Mouse (Mus musculus): ENCODE results near the gene Scel. TPM values are rescaled to one million over a fixed set of nuclear protein-coding genes. Genes with fewer than 3 reads are reported as not detected.

The Scel gene
- polyA plus RNA-seq, 1 experiment from 2014 or later = 0.10 TPM

DNA sequence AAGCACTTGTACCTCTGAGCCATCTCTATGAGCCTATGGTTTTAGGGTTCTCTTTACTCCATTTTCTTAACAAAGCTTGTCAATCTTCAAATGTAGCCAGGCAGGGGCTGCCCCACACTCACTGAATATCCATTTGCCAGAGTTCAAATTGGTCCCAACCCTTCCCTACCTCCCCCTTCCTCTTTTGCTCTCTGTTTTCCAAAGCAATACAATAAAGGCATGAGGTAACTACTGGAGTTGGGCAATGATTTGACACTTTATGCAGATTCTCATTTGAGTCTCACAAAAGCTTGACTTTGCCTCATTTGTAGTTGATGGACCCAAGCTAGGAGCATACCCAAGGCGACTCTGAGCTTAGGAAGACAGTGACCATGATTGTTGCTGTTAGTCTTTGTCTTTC lies 13.1 kb downstream of the Scel start:
- H3K4me2 ChIP-seq = no peak overlapping the region
- 100% methylated on average over 1 of the region's 1 CpGs for WGBS

DNA sequence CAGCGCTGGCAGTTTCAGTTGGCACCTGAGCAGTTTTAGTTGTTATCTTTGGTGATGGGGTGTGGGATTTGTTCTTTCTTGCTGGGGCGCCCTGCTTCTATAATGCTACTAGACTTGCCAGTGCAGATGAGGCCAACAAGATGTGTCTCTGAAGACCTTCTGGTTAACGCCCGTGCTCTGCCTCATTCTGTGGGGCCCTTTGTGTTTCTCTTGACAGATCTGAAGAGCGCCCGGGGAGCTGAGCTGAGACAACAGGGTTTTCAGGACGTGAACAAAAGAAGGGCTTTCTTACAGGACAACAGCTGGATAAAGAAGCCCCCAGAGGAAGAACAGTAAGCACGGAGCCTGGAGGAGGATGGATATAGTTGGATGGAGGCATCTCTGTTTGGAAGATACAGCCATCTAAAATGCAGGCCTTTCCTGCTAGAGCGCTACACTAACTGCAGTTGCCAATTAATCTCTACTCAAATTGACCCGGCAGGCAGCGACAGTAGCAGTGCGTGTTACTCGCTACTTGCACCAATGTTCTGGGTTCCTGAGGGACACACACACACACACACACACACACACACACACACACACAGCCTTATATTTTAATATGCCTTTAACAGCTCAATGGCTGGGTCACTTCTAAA lies 16.7 kb downstream of the Scel start:
- Histone ChIP-seq H3K4me2 (no peak overlapping the region), H3K27ac (no peak overlapping the region), H3K9ac (no peak overlapping the region), H3K27me3 (no peaks in the 10 kb centered on the region), H3K4me1 (peaks cover 5% of the 10 kb centered on the region), H3K36me3 (ENCODE audit: poor library complexity, severe bottlenecking) (no peaks in the 10 kb centered on the region), H3K4me3 (no peak overlapping the region), H3K9me3 (replicated peaks) (peaks cover 5% of the 10 kb centered on the region)
- 22% methylated on average over 13 of the region's 13 CpGs for WGBS
- no peak for ATAC-seq

More for the DNA sequence above, 13.1 kb downstream of the Scel start:
- no peak overlapping the region for H3K27ac ChIP-seq
- ATAC-seq = no peak
- no peaks in the 10 kb centered on the region for H3K27me3 ChIP-seq
- no peaks in the 10 kb centered on the region for H3K36me3 ChIP-seq (ENCODE audit: poor library complexity, severe bottlenecking)
- no peak overlapping the region for H3K4me3 ChIP-seq
- peaks cover 5% of the 10 kb centered on the region for H3K9me3 ChIP-seq (replicated peaks)
- H3K9ac ChIP-seq = no peak overlapping the region
- H3K4me1 ChIP-seq = peaks cover 5% of the 10 kb centered on the region

DNA sequence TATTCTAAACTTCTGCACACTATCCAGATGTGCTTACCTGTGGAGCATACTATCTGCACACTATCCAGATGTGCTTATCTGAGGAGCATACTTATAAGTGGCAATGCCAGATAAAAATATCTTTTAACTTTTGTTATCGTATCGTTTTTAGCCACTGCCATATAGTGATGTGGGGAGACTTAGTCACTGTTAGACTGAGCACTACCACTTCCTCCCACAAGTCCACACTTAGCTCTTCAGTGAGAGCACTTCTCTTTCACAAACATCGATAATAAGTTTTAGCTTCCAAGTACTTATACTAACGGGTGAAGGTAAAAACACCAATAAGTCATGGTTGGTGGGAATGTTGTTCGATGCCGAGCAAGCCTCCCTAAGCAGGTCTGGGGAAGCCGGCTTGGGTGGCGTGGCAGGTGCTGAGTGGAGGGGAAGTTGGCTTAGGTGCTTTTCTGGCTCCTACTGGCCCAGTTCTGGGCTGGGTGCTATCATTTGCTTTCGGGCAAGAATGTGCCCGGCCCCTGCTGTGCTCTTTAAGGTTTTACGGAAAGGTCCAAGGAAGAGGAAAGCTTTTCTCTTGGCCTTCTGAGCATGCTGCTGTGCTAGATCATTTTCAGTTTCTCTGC lies 18.7 kb downstream of the Scel start:
- H3K4me2 ChIP-seq = no peak overlapping the region
- H3K4me1 ChIP-seq = peaks cover 5% of the 10 kb centered on the region
- no peaks in the 10 kb centered on the region for H3K36me3 ChIP-seq (ENCODE audit: poor library complexity, severe bottlenecking)
- 94% methylated on average over 11 of the region's 11 CpGs for WGBS
- no peak overlapping the region for H3K9ac ChIP-seq
- ATAC-seq = no peak
- H3K27me3 ChIP-seq = no peaks in the 10 kb centered on the region
- peaks cover 5% of the 10 kb centered on the region for H3K9me3 ChIP-seq (replicated peaks)
- H3K27ac ChIP-seq = no peak overlapping the region
- H3K4me3 ChIP-seq = no peak overlapping the region

DNA sequence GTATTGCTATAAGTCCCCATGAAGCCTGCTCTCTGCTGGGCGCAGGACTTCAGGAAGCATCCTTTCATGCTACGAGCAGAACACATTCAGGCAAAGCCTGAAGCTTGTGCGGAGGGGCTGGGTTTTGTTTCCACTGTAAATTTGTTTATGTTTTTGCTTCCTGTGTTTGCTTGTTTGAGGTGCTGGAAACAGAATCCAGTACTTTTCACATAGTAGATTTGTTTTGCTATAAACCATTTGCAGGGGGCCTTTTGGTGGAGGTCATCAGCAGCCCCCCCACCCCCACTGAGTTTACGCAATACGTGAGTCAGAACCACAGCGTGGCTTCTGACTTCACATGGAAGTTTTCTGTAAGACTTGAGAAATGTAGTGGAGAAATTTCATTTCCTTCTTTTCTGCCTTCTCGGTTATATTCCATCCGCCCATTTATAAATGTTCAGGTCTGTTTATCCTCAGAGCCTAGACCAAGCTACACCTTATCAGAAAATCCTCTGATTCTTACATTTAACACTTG lies 22.4 kb downstream of the Scel start:
- Histone ChIP-seq H3K9ac (no peak overlapping the region), H3K27ac (no peak overlapping the region), H3K27me3 (no peaks in the 10 kb centered on the region), H3K9me3 (replicated peaks) (no peaks in the 10 kb centered on the region), H3K4me3 (no peak overlapping the region), H3K4me1 (no peaks in the 10 kb centered on the region), H3K36me3 (ENCODE audit: poor library complexity, severe bottlenecking) (no peaks in the 10 kb centered on the region), H3K4me2 (no peak overlapping the region)
- no peak for ATAC-seq
- WGBS = 84% methylated on average over 8 of the region's 8 CpGs

DNA sequence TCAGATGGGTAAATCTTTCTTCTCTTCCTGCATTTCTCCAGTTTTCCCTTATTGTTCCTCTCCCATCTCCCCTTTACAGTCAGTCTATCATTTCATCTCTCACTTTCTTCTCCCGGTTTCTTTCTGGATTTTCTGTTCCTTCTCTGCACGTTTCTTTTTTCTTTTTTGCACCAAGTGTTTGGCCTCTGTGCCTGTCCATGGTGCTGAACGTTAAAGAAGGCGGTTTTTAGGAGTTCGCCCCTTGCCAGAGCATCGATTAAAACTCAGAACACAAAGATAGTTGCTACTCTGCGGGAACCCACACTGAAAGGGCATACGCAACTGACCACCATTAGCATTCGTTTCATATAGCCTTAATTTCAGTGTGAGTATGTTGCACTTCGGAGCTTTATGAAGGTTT lies 23.2 kb downstream of the Scel start:
- 40% methylated on average over 10 of the region's 10 CpGs for whole genome bisulfite sequencing
- Histone ChIP-seq H3K9ac (no peak overlapping the region), H3K4me3 (no peak overlapping the region), H3K9me3 (replicated peaks) (no peaks in the 10 kb centered on the region), H3K4me1 (no peaks in the 10 kb centered on the region), H3K4me2 (no peak overlapping the region), H3K27me3 (no peaks in the 10 kb centered on the region), H3K36me3 (ENCODE audit: poor library complexity, severe bottlenecking) (no peaks in the 10 kb centered on the region), H3K27ac (no peak overlapping the region)
- no peak for ATAC-seq

DNA sequence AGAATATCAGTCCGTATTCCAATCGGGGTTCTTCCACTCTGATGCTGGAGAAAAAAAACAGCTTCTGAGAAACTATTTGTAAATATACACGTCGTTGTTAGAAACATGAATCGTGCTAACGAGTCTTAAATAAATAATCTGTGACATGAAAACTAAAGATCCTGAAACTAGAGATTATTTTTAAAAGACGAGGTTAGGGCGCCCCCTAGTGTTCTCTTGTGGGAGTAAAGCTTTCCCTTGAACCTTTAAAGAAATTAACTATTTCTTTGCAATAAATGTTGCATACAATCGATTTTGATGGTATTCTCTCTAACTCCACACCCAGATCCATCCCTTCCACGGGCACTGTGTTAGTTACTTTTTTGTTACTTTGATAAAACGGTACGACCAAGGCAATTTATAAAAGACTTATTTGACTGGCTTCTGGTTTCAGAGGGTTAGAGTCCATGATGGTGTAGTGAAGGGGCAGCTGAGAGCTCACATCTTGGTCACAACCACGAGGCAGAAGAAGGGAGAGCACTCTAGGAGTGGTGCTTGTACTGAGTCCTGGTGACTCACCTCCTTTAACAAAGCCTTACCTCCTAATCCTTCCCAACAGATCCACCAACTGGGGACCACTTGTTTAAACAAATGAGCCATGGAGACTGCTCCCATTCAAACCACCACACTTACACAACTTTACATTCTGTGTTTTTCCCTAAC lies 24.4 kb downstream of the Scel start:
- peak; percentile 69; the same call in 1 of the 2 replicates for ATAC-seq
- H3K9ac ChIP-seq = no peak overlapping the region
- no peaks in the 10 kb centered on the region for H3K36me3 ChIP-seq (ENCODE audit: poor library complexity, severe bottlenecking)
- no peak overlapping the region for H3K4me3 ChIP-seq
- no peaks in the 10 kb centered on the region for H3K9me3 ChIP-seq (replicated peaks)
- no peak overlapping the region; the same call in 1 of the 2 replicates for H3K4me2 ChIP-seq
- 17% methylated on average over 13 of the region's 13 CpGs for WGBS
- no peaks in the 10 kb centered on the region for H3K4me1 ChIP-seq
- H3K27me3 ChIP-seq = no peaks in the 10 kb centered on the region
- H3K27ac ChIP-seq = no peak overlapping the region

DNA sequence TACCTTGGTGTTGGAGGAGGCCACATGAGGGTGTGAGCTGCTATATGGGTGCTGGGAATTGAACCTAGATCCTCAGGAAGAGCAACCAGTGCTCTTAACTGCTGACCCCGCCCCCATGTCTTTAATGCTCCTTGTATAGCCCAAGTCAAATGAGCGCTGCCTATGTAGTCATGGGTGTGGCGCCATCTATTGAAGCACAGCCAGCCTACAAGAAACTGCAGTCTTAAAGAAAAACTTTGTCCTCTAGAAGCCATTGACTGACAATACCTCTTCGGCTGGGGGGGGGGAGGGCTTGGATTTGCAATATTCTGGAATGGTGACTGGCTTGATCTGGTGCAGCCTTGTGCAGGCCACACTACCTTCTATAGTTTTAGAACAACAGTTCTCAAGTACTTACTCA lies 26.7 kb downstream of the Scel start:
- Histone ChIP-seq H3K9me3 (replicated peaks) (no peaks in the 10 kb centered on the region), H3K36me3 (ENCODE audit: poor library complexity, severe bottlenecking) (no peaks in the 10 kb centered on the region), H3K9ac (no peak overlapping the region), H3K4me2 (no peak overlapping the region), H3K27me3 (no peaks in the 10 kb centered on the region), H3K4me3 (no peak overlapping the region), H3K4me1 (no peaks in the 10 kb centered on the region), H3K27ac (no peak overlapping the region)
- WGBS = 50% methylated on average over 4 of the region's 4 CpGs
- ATAC-seq = no peak

DNA sequence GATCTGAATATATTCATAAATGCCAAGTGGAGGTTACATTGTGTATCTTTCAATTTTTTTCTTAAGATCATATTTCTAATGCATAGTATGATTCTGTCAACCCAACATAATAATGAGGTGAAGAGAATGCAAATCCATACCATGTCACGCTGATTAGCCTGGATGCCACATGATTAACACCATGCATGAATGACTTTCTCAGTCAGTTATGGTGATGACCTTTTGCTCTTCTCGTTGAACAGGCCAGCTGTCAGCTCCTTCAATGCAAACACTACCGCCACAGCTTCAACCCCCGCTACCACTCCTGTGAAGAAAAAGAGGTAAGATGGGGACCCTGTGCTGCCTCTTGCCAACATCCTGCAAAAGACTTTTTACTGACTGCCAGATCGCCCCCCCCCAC lies 28.5 kb downstream of the Scel start:
- Histone ChIP-seq H3K4me1 (peaks cover 9% of the 10 kb centered on the region), H3K9ac (no peak overlapping the region), H3K9me3 (replicated peaks) (no peaks in the 10 kb centered on the region), H3K4me3 (no peak overlapping the region), H3K27me3 (no peaks in the 10 kb centered on the region), H3K27ac (no peak overlapping the region), H3K36me3 (ENCODE audit: poor library complexity, severe bottlenecking) (no peaks in the 10 kb centered on the region), H3K4me2 (no peak overlapping the region)
- no peak for ATAC-seq
- WGBS = 63% methylated on average over 5 of the region's 5 CpGs

DNA sequence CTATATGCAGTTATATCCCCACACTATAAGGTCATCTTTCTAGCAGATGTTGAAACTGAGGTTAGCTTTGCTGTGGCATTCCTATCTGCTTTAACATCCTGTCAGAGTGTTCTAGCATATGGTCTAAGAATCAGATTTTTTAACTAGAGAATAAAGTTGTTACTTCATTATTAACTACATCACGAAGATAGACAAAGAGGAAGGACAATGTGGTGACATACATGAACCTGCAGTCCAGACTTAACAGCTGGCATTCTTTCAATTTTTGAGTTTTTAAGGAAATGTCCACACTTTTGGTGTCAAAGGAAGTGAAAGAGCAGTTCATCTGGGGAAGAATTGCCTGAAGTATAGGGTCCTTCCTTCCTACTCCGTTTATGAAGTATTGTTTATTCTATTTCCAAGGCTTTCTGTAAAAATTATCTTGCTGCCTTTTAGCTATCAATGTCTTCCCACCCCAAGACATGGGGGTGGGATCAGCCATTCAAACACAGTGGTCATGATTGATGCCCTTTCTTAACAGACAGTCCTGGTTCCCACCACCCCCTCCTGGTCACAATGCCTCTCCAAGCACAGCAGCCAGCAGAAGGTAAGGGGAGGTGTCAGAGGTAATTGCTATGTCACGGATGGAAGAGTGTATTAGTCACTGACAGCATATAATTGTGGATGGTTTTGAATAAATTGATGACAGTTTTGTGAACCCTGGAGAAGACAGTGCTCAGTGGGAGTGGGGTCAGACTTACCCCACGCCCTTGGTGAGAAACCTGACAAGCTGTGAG lies 30.4 kb downstream of the Scel start:
- H3K36me3 ChIP-seq (ENCODE audit: poor library complexity, severe bottlenecking) = no peaks in the 10 kb centered on the region
- H3K27ac ChIP-seq = no peak overlapping the region
- H3K4me3 ChIP-seq = no peak overlapping the region
- H3K9me3 ChIP-seq (replicated peaks) = no peaks in the 10 kb centered on the region
- ATAC-seq = peak; percentile 60
- H3K4me2 ChIP-seq = no peak overlapping the region
- H3K27me3 ChIP-seq = no peaks in the 10 kb centered on the region
- H3K4me1 ChIP-seq = peaks cover 9% of the 10 kb centered on the region
- 65% methylated on average over 4 of the region's 4 CpGs for WGBS
- H3K9ac ChIP-seq = no peak overlapping the region

DNA sequence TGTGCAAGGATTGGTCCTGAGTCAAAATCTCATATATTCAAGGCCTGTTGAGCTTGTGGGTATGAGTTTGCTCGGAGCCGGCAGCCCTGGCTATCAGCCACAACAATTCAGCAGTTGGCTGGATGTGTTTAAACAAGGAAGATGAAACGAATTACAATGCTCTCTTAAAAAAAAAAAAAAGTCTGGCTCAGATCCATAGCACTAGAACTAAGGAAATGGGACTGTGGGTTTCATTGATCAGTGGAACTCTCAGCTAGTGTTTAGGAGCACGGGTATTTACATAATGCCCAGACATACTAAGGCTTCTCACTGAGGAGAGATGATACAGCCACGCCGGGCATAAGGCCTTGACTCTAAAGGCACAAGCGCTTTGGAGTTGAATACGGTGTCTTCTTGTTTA lies 32.6 kb downstream of the Scel start:
- no peak for ATAC-seq
- WGBS = 52% methylated on average over 8 of the region's 8 CpGs

DNA sequence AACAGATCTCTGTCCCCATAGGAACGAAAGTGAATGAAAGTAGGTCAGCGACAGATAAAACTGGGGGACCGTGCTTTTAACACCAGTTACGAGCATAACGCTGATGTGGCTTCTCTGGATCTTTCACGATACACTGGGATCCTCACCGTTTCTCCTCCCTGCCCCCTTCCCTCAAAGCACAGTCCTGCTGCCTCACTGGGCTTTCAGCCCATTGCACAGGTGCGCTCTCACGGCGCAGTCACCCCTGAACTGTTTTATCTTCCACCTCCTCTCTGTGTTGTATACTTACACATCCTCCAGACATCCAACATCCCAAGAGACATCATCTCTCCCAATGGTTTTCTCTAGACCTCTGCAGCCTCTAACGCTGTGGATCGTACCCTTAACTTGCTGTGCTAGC lies 33.1 kb downstream of the Scel start:
- Histone ChIP-seq H3K9me3 (replicated peaks) (no peaks in the 10 kb centered on the region), H3K4me3 (no peak overlapping the region), H3K36me3 (ENCODE audit: poor library complexity, severe bottlenecking) (no peaks in the 10 kb centered on the region), H3K27ac (no peak overlapping the region; the same call in 1 of the 2 replicates), H3K27me3 (no peaks in the 10 kb centered on the region), H3K4me2 (no peak overlapping the region), H3K9ac (no peak overlapping the region), H3K4me1 (peaks cover 9% of the 10 kb centered on the region)
- 87% methylated on average over 12 of the region's 12 CpGs for WGBS
- no peak for ATAC-seq

More for the DNA sequence above, 32.6 kb downstream of the Scel start:
- H3K27ac ChIP-seq = no peak overlapping the region
- no peaks in the 10 kb centered on the region for H3K9me3 ChIP-seq (replicated peaks)
- H3K27me3 ChIP-seq = no peaks in the 10 kb centered on the region
- no peak overlapping the region for H3K9ac ChIP-seq
- H3K4me3 ChIP-seq = no peak overlapping the region
- peaks cover 9% of the 10 kb centered on the region for H3K4me1 ChIP-seq
- H3K4me2 ChIP-seq = no peak overlapping the region
- no peaks in the 10 kb centered on the region for H3K36me3 ChIP-seq (ENCODE audit: poor library complexity, severe bottlenecking)

DNA sequence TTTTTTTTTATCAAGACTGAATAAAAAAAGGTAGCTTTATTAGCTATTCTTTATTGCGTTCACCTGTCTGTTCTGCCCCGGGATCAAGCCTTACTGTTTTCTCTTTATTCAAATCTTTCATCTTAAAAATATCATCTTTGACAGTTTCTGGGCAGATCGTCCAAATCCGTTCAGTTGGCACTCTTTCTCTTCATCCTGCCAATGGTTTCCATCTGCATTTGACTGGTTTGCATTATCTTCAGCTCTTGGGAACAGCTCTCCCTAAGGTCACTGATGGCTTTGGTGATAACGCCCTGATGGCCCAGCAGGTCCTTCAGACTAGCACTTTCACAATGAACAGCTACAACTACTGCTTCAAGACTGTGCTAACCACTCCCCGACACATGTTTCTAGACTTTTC lies 35.1 kb downstream of the Scel start:
- no peak for ATAC-seq
- no peak overlapping the region for H3K9ac ChIP-seq
- H3K27me3 ChIP-seq = no peaks in the 10 kb centered on the region
- 87% methylated on average over 6 of the region's 6 CpGs for WGBS
- H3K4me3 ChIP-seq = no peak overlapping the region
- no peaks in the 10 kb centered on the region for H3K36me3 ChIP-seq (ENCODE audit: poor library complexity, severe bottlenecking)
- peaks cover 27% of the 10 kb centered on the region for H3K4me1 ChIP-seq
- H3K27ac ChIP-seq = no peak overlapping the region
- no peak overlapping the region for H3K4me2 ChIP-seq
- H3K9me3 ChIP-seq (replicated peaks) = no peaks in the 10 kb centered on the region
